Mouse (Mus musculus): ENCODE measurements at regions not wholly inside any gene's neighbourhood (a gene's known extent, or its start where the extent isn't known, plus 50 kb on each side); places are given as distances from the start of the nearest gene placed in this dataset.
A peak's percentile ranks its signal among the peaks of the same experiment; 100 is the strongest.

DNA sequence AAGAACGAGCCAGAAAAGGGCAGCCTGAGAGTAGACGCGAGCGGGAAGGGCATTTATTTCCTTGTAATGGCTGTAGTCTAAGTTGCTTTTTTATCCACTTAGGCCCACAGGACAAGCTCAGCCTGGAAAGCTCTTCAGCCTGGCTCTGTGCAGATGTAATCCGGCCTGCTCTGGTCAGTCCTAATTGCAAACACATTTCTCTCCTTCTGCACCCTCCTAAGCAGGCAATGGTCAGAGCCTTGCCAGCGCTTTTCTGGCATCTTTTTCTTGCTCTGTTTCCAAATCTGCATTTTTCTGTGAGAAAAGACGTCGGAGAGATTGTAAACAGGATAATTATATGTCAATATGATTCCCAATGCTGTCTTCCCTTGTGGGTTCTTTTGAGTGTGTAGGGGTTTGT lies 224.3 kb upstream of the Tank start:
- DNase-seq (ENCODE audit: low spot score in 2 of 2), result peak; percentile 30 to 40

DNA sequence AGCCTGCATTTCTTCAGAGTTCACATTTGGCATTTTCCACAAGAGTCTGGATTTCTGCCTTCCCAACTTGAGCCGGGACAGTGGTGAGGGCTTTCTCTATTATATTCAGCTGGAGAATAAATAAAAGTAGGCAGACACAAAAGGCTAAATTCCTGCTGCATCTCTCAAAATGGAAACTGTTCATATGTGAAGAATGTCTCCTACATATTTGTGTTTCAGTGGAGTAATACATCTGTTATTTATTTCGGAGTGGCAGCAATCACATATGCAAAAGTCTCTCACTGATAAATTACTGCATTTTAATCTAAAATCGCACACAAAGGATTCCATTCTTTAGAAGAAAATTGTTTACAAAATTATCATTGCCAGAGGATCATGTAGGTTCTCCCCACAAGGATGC lies 230.9 kb upstream of the Tank start:
- DNase-seq (ENCODE audit: low spot score in 2 of 2), result no peak

DNA sequence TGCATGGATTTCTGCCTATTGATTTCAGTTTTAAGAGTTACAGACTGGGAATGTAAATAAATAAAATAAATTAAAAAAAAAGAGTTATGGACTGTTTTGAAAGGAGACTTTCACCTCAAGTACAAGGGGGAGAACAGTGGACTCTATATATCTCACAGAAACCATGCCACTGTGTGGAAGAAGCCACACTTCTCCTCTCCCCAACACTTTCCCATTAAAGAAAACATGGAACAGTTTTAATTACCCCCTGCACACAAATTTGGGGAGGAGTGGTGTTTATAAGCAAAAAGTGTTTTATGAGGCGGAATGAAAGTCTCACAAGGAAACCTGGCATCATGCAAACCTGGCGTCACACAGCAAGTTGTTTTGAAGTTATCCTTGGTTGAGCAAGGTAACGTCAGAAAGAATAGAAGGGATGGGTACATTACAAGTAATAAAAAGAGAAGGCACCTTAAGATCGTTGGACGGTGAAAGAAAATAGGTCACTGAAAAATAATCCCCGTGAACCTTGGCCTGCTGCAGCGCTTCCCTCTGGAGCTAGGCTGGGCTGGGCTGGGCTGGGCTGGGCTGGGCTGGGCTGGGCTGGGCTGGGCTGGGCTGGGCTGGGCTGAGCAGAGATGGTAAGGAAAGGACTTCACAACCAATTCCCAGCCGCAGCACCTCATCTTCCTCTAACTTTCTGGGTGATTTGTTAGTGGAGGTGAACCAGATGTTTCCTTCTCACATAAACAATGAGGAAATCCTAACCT lies 232.2 kb upstream of the Tank start:
- no peak for DNase-seq (ENCODE audit: low spot score in 2 of 2)

DNA sequence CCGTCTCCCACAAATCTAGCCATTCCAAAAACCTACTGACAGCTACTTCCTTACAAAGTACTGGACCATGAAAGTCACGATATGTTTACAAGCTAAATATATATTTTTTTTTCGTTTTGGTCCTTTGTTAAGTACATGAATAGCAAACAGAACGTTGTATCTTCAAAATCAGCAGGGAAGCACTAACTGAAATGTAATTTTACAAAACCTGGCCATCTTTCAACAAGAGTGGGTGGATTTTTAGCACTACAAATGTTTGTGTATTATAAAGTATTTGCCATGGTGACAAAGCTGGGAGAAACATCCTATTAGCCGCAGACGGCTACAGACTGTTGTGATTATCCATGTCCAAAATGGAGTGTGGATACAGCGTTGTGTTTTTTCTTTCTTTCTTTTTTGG lies 233.1 kb upstream of the Tank start:
- no peak for DNase-seq (ENCODE audit: low spot score in 2 of 2)

DNA sequence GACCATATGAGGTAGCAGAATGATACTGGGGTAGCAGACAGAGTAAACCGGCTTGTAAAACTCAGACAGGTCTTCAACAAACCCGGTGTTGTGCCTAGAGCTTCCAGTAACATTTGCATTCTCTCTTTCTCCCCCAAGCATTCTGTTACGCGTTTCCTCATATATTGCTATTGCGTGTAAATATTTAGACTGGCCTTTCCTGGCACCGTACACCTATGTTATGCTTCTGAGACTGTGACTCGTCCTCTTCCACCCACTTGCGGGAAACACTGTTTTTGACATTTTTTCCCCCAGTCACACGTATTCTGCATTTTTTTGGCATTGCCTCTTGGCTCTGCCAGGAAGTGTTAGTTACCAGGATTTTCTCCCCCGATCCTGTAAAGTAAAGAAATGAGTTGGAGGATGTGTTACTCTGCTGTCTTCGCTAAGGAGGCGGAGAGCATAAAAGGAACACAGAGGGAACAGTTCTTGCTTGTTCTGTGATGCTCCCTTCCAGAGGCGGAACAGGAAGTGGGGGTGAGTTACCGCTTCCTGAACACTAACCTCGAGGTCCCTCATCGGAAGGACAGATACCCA lies 233.7 kb upstream of the Tank start:
- DNase-seq (ENCODE audit: low spot score in 2 of 2), result no peak

DNA sequence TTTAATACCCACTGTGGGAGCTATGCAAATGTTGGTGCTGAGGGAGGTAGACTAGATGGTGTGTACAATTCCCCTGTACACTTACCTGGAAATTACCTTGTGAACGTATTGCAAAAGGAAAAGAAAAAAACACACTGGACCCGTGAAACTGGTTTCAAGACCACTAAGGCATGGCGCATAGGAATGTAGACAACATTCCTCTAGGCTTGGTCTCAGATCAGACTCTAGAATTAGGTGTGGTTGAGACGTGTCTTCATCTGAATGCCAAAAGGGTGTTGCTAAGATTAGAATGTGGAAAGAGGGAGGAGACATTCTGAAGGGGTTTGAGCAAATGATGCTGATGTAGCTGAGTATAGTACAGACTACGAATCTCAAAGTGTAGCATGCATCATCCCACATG lies 237.1 kb upstream of the Tank start:
- DNase-seq (ENCODE audit: low spot score in 2 of 2), result no peak

DNA sequence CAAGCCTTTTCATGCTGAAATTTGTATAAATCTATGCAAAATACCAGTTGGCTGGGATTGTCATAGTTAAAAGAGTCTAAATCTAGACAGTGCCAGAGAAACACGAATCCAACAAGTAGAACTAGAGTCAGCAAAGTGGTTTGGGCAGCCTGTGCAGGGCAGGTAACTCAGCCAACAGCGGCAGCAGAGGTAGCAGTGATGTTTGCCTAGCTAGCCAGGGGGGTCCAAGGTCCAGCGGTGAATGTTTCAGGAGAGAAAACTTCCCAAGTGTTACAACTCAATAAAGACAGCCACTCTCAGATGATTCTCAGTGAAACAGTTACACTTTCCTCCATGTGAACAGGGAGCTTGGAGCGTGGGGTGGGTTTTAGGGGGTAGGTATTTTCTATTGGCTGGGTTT lies 259.2 kb upstream of the Tank start:
- DNase-seq (ENCODE audit: low spot score in 2 of 2), result no peak

DNA sequence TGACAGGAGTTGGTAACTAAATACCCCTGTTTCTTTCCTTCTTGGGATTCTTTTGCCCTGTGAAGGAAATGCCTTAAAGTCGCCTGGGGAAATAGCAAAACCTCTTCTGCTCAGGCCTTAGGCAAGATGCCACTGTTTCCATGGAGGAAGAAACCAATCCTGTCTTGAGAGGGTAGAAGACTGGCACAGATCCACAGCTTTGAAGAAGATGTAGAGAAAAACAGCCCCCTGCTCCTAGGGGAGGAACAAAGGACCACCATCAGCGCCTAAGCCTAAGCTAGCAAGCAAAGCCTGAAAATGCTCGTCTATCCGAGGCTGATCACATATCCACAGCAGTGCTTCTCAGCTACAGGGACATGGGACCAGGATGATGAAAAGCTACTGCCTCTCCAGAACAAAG lies 268.0 kb upstream of the Tank start:
- DNase-seq (ENCODE audit: low spot score in 2 of 2), result no peak

DNA sequence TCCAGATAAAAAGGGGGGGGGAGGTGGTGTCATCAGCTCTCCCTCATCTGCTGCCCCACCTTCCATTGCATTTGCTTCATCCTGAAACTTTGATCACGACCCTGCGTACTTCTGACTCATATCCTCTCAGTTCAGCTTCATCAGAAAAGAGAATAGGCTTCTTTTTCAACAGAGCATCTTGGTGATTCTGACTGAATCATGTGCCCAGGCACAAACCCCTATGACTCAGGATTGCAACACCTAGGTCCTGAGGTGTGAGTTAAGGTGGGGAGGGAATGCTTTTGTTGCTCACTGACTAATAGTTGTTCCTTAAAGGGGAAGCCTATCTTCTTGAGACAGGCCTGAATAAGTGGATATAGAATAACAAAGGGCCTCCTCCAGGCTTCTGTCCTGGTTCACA lies 269.2 kb upstream of the Tank start:
- DNase-seq (ENCODE audit: low spot score in 2 of 2), result no peak

DNA sequence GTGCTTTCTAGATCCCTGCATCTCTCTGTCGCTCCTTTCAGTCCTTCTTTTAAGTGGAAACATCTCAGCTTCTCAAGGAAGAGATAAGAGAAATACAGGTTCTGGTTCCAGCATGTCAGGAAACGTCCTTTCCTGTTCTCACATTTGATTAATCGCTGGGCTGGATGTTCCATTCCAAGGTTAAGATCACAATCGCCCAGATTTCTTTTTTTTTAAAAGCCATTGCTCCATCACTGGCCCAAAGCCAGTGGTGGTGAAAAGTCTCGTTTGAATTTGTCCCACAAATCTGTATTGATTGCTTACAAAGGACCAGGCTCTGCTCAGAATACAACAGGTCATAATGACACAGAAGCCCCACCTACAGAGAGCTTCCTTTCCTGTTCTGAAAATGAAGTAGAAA lies 281.2 kb upstream of the Tank start:
- DNase-seq (ENCODE audit: low spot score in 2 of 2), result no peak

DNA sequence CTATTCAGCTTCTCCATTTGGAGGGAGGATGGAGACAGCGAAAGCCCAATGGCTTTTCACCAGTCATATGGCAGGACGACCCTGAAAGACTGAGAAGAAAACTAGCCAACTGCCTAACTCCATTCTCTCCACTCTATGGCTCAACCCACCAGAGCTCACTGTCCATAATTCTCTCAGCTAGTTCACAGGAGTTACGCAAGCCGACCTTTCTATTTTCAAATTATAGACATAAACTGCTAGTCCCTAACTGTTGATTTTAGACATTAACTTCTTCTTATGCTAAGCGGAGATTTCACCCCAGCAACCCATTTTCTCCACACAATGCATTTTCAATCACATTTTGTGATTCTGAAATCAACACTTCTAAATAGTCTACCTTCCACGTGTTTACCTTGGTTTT lies 281.8 kb upstream of the Tank start:
- DNase-seq (ENCODE audit: low spot score in 2 of 2), result no peak

DNA sequence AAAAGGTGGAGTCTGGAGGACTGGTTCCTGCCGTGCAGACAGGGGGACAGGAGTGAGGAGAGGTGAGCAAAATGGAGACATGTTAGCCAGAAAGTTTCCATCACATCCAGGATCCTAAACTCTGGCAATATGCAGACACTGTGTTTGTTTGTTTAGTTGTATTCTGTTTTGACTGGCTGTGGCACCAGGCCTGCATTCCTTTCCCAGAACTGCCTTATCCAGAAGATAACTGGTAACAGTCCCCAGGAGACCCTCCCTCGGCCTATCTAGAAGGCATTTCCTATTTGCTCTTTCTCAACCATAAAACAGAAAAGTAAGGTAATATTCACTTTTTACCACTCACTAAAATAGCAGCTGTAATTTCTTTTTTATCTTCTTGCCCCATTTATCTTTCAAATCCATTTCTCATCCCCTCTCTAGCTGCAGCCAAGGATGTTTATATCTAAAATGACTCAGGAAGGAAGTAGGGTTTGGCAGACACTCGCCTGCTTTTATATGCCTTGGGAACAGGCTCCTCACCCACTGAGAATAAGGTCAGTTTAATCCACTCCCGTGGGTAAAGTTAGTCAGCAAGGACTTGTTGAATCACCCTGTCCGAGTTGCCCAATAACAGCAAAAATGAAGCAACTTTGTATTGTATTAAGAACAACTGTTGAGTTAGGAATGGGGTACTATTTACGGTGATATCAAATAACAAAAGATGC lies 283.0 kb upstream of the Tank start:
- peak in 1 of 2 experiments; percentile 17 for DNase-seq (ENCODE audit: low spot score in 2 of 2)

DNA sequence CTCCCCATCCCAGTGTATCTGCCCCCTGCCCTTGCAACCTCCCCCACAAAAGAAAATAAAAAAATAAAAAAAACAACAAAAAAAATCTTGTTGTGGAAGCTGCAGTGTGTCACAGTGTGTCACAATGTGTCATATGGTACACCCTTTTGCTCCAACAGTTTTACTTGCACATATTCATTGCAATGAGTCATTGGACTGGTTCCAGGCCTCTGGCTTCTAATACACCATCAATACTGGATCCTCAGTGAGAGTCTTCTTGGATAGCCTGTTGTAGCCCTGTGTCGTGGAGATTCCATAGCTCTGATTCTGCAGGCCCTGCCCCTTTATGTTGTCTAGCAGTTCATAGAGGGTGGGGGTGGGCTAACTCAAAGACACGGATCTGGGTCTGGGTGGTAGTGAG lies 290.1 kb upstream of the Tank start:
- no peak for DNase-seq (ENCODE audit: low spot score in 2 of 2)

DNA sequence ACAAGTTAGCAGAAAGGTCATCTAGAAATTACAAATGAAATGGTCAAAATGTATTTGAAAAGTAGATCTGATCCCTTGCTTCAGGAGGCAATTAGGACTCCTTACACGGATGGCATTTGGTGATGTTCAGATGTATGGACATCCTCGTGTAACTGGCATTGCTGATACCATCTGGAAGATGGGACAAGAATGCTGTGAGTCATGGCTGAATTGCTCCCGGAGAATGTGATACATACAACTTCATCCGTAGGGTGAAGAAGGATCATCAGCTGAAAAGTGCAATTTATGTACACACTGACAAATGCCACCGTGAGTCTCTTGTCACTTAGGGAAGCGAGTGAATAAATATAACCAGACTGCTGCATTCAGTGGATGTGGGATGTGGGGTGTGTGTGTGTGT lies 293.7 kb upstream of the Tank start:
- no peak for DNase-seq (ENCODE audit: low spot score in 2 of 2)

DNA sequence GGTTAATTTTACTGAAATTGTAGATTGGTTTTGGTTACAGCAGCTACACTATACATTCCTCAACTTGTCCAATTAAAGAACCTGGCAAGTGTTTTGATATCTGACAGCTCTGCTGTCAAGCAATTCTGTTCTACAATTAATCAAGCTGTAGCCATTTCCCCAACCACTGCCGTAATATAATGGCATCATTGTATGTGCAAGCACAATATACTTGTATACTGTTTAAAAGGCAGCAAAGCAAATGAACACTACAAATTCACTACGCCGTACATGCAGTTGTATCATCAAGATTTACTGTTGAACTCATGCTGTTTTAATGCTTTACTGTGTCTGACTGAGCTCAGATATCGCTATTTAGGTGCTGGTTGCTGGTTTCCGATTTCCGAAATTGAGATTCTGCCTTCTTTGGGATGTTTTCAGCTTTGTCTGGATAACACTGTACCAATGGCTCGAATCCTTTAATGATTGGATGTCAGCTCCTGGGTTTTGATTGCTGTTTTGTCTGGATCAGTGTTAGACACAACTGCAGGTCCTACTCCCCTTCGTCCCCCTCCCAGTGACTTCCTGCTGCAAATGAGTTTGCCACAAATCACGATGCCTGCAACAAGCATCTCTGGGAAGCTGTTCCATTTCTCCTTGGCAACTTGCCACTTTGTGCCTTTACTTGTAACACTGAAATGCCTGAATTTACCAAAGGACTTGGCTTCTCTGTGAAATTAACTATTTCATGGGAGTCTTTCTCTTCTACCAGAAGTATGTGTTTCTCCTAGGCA lies 294.4 kb upstream of the Tank start:
- DNase-seq (ENCODE audit: low spot score in 2 of 2), result no peak

DNA sequence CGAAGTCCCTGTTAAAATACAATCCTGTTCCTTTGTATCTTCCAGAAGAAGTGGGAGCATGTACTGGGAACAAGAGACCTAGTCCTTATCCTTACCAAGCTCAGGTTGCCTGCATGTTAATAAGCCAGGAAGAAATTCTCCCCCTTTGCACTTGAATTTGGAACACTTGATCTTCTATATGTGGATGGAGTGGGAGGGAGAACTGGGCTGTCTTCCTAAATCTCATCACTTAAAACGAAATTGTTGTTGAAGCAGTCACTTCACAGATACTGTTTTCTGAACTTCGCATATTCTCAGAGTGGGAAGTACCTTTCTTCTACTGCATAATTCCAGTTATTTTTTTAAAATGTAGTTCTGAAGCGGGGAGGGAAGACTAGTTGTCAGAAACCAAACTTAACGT lies 305.7 kb upstream of the Tank start:
- no peak for DNase-seq (ENCODE audit: low spot score in 2 of 2)

DNA sequence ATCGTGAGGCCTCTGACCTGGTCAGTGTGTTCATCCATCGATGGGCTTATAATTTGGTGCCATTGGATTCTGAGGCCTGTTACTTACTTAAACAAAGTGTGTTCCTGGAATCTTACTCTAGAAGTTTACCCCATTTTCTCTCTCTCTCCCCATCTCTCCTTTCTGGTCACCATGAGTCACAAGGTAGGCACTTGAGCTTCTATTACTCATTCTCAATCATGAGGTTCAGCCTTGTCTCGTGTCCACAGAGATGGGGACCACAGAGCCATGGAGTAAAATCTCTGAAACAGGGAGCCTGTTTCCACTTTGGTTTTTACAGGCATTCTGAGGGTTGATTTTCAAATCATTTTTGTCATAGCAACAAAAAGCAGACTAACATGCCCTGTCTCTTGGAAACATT lies 304.7 kb upstream of the Rbms1 start:
- DNase-seq (ENCODE audit: low spot score in 2 of 2), result no peak

DNA sequence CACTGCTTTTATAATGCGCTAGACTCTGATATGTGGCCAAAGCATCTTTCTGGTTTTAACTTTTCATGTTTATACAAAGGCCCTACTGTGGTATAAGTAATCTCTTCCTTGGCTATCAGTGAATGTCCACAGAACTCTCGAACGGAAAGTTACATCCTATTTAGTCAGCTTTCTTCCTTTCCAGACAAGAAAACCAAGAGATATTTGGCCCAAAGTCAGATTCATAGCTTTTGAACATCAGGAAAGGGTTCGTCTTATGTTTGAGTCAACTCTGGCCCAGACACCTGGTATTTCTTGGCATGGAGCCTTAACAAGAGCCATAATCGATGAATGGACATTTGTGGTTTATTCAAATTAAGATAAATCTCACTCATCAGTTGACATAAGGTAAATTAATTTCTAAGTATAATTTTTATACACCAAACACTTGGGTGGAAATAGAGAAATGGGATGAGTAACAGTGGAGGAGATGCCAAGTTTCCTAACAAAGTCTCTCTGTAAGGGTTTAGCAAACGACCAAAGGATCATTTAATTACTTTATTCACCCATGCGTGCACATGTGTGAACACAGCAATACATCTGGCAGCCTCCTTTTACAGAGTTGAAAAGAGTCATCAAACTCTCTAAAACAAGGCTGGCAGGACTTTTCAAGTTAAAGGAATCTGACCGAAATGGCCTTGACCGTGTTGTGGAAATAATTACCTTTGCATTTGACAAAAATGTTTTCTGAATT lies 287.2 kb upstream of the Rbms1 start:
- no peak for DNase-seq (ENCODE audit: low spot score in 2 of 2)

DNA sequence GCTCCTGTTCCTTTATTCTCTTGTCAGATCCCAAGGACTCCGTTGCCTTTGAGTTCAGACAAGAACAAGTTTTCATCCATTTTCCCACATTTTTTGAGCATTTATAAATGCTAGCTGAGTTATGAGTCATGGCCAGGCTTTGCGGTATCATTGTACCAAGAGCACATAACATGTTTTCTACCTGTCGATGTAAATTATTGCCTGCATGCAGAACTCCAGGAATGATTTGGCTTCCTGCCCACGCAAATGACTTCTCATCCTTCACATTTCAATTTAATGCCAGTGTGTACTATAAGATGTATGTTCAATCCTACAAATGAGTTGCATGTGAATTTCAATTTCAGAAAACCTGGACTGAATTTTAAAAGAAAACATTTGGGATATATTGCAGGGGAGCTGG lies 285.0 kb upstream of the Rbms1 start:
- no peak for DNase-seq (ENCODE audit: low spot score in 2 of 2)

DNA sequence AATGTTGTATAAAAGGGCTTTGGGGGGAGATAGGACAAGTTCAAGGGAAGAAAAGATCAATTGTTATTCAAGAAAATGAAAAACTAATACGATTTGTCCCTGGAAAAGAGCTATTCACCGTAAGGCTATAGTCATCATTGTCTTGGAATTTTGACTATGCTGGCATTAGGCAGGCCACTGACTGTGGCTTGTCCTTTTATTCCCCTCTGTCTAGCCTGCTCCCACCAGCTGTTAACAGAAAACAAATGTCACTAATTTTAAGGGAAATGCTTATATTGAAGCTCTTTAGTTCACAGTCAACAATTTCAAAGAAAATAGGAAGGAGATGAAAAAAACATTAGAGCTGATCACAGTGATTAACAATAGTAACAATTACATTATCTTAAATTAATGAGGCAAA lies 284.3 kb upstream of the Rbms1 start:
- no peak for DNase-seq (ENCODE audit: low spot score in 2 of 2)

DNA sequence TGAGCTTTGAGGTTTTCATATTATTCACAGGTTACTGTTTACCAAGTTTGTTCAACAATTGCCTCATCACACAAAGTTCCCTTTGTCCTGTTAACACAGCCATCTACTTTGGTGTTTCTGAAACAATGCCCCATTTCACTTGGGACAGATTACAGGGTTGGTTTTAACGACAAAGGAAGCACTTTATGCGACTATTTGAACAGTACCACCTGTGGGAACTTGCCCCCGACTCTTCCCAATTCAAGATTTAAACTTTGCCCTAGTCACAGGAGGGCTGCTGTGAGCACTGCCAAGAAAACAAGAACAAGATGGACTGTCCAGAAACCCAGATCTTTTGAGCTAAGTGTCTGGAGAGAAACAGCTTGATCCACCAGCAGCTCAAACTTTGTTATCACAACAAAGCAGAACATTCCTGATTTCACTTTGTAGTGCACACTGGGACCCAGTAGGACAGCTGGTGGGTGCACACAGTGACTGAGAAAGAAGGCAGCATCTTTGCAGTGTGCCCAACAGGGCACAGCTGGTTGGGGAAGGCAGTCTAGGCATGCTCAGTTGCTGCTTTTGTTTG lies 283.8 kb upstream of the Rbms1 start:
- DNase-seq (ENCODE audit: low spot score in 2 of 2), result no peak
